Mouse (Mus musculus) kidney, adult 2 months (tissue): ENCODE data around the gene 4930470P17Rik. TPM values are rescaled to one million over a fixed set of nuclear protein-coding genes. Genes with fewer than 3 reads are reported as not detected.
A peak's percentile ranks its signal among the peaks of the same experiment; 100 is the strongest.

ENCODE experiments used
- DNase-seq: peaks from one replicate; pipeline ENCODE4 v3.0.0; 2021
- H3K27ac ChIP-seq: fragments of 200-500 bp; 2 replicates; pipeline ENCODE4 v1.5.1; 2012; ENCODE audit warnings: low read depth, low read length, control low read depth, inconsistent platforms; ENCODE audit not compliant: insufficient read depth
- H3K27me3 ChIP-seq: fragments of 200-500 bp; replicated peaks from 2 replicates; pipeline ENCODE4 v1.6.1; 2012; ENCODE audit warnings: mild to moderate bottlenecking, moderate library complexity, low read length, inconsistent platforms; ENCODE audit not compliant: control insufficient read depth, insufficient read depth
- H3K36me3 ChIP-seq: fragments of 200-500 bp; 2 replicates; pipeline ENCODE4 v1.6.1; 2012; ENCODE audit warnings: mild to moderate bottlenecking, moderate library complexity, low read length, inconsistent platforms; ENCODE audit not compliant: control insufficient read depth, insufficient read depth
- H3K4me1 ChIP-seq: fragments of 200-500 bp; 2 replicates; pipeline ENCODE4 v1.6.1; 2011; ENCODE audit warnings: low read length; ENCODE audit not compliant: control insufficient read depth, insufficient read depth
- H3K4me3 ChIP-seq: fragments of 200-500 bp; 2 replicates; pipeline ENCODE4 v1.5.1; 2011; ENCODE audit warnings: mild to moderate bottlenecking, low read depth, low read length, control low read depth; ENCODE audit not compliant: insufficient read depth
- CTCF ChIP-seq: fragments of 200-500 bp; conservative IDR thresholded peaks from 2 replicates; pipeline ENCODE4 v1.5.1; 2011; ENCODE audit warnings: low read depth, mild to moderate bottlenecking, control low read depth, low read length, moderate library complexity, mixed read lengths; ENCODE audit not compliant: insufficient read depth, insufficient read length
- POLR2A ChIP-seq: fragments of 200-500 bp; IDR thresholded peaks from one replicate; pipeline ENCODE4 v1.6.1; 2011; ENCODE audit warnings: low read depth, low read length, control low read depth
- WGBS: fragments of 180-500 bp; shearing (Covaris S2); methylation state at CpG from one replicate; pipeline ENCODE4 v1.1.7; 2018; 5-methylcytosine and 5-hydroxymethylcytosine counted together
- polyA plus RNA-seq: library from polyadenylated mRNA; depleted of rRNA; stranded (reverse); fragments of >200 nt; gene quantifications from 2 replicates; pipeline ENCODE4 v1.2.3, GENCODE M21; 2012

Gene 4930470P17Rik
- polyA plus RNA-seq, 1 experiment: not detected

- Histone ChIP-seq H3K27me3 (no peaks in the 10 kb centered on the region), H3K27ac (no peak overlapping the region), H3K4me1 (no peaks in the 10 kb centered on the region), H3K36me3 (no peaks in the 10 kb centered on the region), H3K4me3 (no peak overlapping the region)
- WGBS: 69% methylated on average over 5 of the region's 5 CpGs
- DNase-seq: no peak
- TF ChIP-seq CTCF: no peak
- no peak for TF ChIP-seq POLR2A
Observed at GRCm38 (mm10) chr2:170601171-170601570, 646 bp downstream of the 4930470P17Rik start.

GRCm38 (mm10) chr2:170597586-170597985, 4.2 kb downstream of the 4930470P17Rik start:
- whole genome bisulfite sequencing: 11% methylated on average over 2 of the region's 2 CpGs
- Histone ChIP-seq H3K4me3 (no peak overlapping the region), H3K4me1 (no peaks in the 10 kb centered on the region), H3K27ac (no peak overlapping the region), H3K36me3 (no peaks in the 10 kb centered on the region), H3K27me3 (no peaks in the 10 kb centered on the region)
- peak; percentile 48 for TF ChIP-seq CTCF
- TF ChIP-seq POLR2A: no peak
- DNase-seq: peak; percentile 17

GRCm38 (mm10) chr2:170596726-170597125, 5.1 kb downstream of the 4930470P17Rik start:
- Histone ChIP-seq H3K27me3 (no peaks in the 10 kb centered on the region), H3K4me1 (0 out of 2 replicates have a peak, but pooled peaks cover 3% of the 10 kb centered on the region), H3K4me3 (no peak overlapping the region), H3K36me3 (no peaks in the 10 kb centered on the region), H3K27ac (no peak overlapping the region)
- 0% methylated on average over 1 of the region's 1 CpGs for WGBS
- DNase-seq: peak; percentile 71
- TF ChIP-seq POLR2A: no peak
- TF ChIP-seq CTCF: peak; percentile 54

GRCm38 (mm10) chr2:170592161-170592560, 9.7 kb downstream of the 4930470P17Rik start:
- Histone ChIP-seq H3K4me3 (no peak overlapping the region), H3K27ac (no peak overlapping the region), H3K27me3 (no peaks in the 10 kb centered on the region), H3K36me3 (no peaks in the 10 kb centered on the region), H3K4me1 (0 out of 2 replicates have a peak, but pooled peaks cover 3% of the 10 kb centered on the region)
- 36% methylated on average over 6 of the region's 6 CpGs for WGBS
- DNase-seq: peak; percentile 79
- no peak for TF ChIP-seq CTCF
- TF ChIP-seq POLR2A: no peak

GRCm38 (mm10) chr2:170588369-170588900, 13.4 kb downstream of the 4930470P17Rik start:
- 0 out of 2 replicates have a peak, but pooled peaks cover 3% of the 10 kb centered on the region for H3K4me1 ChIP-seq
- no peak overlapping the region for H3K4me3 ChIP-seq
- no peaks in the 10 kb centered on the region for H3K27me3 ChIP-seq
- no peak overlapping the region for H3K27ac ChIP-seq
- WGBS: 64% methylated on average over 9 of the region's 9 CpGs
- no peak for TF ChIP-seq CTCF
- no peak for TF ChIP-seq POLR2A
- DNase-seq: no peak
- no peaks in the 10 kb centered on the region for H3K36me3 ChIP-seq

GRCm38 (mm10) chr2:170584678-170585077, 17.1 kb downstream of the 4930470P17Rik start:
- Histone ChIP-seq H3K27ac (no peak overlapping the region), H3K36me3 (no peaks in the 10 kb centered on the region), H3K4me3 (no peak overlapping the region), H3K27me3 (no peaks in the 10 kb centered on the region), H3K4me1 (no peaks in the 10 kb centered on the region)
- DNase-seq: no peak
- TF ChIP-seq CTCF: no peak
- TF ChIP-seq POLR2A: no peak
- 94% methylated on average over 13 of the region's 13 CpGs for WGBS

- Histone ChIP-seq H3K36me3 (no peaks in the 10 kb centered on the region), H3K27me3 (no peaks in the 10 kb centered on the region), H3K4me1 (no peaks in the 10 kb centered on the region), H3K27ac (no peak overlapping the region), H3K4me3 (no peak overlapping the region)
- TF ChIP-seq POLR2A (no peak), CTCF (no peak)
- no peak for DNase-seq
- 81% methylated on average over 10 of the region's 10 CpGs for WGBS
Observed at GRCm38 (mm10) chr2:170579551-170579950, 22.3 kb downstream of the 4930470P17Rik start.

- Histone ChIP-seq H3K4me1 (no peaks in the 10 kb centered on the region), H3K27me3 (no peaks in the 10 kb centered on the region), H3K27ac (no peak overlapping the region), H3K36me3 (no peaks in the 10 kb centered on the region), H3K4me3 (no peak overlapping the region)
- TF ChIP-seq POLR2A: no peak
- TF ChIP-seq CTCF: no peak
- WGBS: 54% methylated on average over 5 of the region's 5 CpGs
- DNase-seq: no peak
Observed at GRCm38 (mm10) chr2:170578588-170578987, 23.2 kb downstream of the 4930470P17Rik start.
